Mouse (Mus musculus) heart, postnatal 10 days (tissue): ENCODE results near the gene Hoxb3. TPM values are rescaled to one million over a fixed set of nuclear protein-coding genes. Genes with fewer than 3 reads are reported as not detected.

ENCODE experiments used
- DNase-seq, 2 experiments: peaks; one replicate each; pipeline ENCODE4 v3.0.0; 2021
- intact Hi-C: fragments of 180-260 bp; cut with DNase I; formaldehyde crosslinking; loops from one replicate; pipeline ENCODE4 v1.15.1; 2025
- total RNA-seq, 2 experiments: library from RNA; stranded (reverse); gene quantifications; 2 replicates each; pipeline ENCODE4 v1.2.3; 2021

Hoxb3 gene
- total RNA-seq: 1 to 10 TPM; 1.1 TPM

DNA sequence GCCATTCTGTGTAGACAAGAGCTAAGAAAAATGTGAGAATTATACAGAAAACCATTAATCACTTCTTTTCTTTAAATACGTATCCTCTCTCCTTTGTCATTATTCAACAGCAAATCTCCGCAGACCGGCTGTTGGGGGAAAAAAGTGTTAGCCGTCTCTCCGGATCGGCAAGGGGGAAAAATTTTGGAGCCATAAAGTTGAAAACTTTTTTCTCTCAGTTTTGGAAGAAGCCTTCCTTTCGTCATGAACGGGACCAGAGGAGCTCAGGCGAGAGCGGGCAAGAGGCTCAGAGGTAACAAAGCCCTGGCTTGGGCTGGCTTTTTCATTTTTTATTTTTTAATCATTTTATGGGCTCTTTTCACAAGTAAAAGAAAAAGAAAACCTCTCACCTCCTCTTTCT lies at the start of gene Hoxb3:
Gene Hoxb3, plus strand, starts transcription at position 173 of the 400 bp plus-strand sequence.
- intact Hi-C loops: no loop called here

DNA sequence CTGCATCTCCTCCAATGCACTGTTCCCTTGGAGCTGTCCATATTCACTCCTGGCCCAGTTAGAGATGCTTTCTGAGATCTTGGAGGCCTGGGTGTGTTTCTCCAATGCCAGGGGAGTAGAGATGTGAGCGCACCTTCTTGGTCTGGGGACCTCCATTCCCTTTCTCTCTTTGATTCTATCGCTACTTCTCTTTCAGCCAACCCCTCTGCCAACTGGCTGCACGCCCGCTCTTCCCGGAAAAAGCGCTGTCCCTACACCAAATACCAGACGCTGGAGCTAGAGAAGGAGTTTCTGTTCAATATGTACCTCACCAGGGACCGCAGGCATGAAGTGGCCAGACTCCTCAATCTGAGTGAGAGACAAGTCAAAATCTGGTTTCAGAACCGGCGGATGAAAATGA lies 48.7 kb upstream of the Hoxb3 start:
- no peak for DNase-seq
- intact Hi-C loops: loop anchor here (10.0 kb wide), 1 partner anchor 270 kb away; the partner anchor contains the start of gene Igf2bp1

More for the DNA sequence above, at the start of gene Hoxb3:
- no peak for DNase-seq

DNA sequence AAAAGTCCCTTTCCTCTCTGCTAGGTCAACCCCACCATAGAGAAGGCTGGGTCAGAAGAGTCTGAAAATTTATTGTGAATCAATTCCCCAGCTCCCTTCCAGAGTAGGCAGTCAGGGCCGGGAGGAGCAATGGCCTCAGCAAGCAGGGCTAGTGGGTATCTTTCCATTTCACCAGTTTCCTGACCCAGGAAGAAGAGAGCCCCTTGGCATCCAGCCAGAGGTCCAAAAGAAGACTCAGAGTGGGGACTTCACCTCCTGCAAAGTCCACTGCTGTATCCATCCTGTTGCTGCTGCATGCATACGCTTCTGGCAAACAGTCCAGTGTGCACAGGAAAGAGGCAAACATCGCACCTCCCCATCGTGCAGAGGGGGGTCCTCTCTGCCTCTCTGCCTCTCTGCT lies 47.2 kb upstream of the Hoxb3 start:
- intact Hi-C loops: loop anchor here (5.0 to 10.0 kb wide), 2 partner anchors 271 to 396 kb away; partner anchors contain the start of gene Igf2bp1
- DNase-seq: no peak

DNA sequence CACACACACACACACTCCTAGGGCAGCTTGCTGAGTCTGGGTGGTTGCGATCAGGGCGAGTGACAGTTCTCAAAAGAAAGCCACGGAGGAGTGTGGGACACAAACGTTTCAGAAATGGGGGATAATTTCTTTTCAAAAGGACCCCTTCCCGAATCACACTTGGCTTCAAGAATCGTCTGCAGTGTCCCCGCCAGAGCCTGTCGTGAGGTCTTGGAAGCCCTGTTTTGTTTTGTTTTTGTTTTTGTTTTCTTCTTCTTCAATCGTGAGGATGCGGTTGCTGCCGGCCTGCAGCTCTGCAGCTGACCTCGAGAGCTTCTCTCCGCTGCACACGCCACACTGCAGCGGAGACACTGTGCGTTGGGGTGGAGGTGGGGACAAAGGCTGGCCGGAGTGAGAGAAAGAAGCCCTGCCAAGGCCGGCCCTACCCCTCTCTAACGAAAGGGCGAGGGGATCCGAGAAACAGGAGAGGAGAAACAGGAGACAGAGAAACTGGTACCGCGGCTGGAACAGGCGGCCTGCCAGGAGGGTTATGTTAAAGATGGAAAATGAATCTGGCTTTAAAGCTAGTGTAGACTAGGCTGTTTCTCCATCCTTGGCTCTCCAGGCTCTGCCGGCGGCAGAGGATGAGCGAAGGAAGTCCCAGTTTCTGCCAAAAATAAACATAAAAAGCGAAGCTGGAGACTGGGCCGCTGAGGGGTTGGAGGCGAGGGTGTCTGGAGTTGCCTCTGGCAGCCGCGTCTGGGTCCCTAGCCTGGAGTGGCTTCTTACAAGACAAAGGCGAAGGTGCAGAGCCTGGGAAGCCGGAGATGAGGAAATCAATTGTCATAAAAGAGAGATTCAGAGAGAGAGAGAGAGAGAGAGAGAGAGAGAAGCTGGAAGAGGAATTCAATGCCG lies 45.7 kb upstream of the Hoxb3 start:
- intact Hi-C loops: loop anchor here (1.0 to 10.0 kb wide), 6 partner anchors 17 to 583 kb away; partner anchors contain the start of gene Igf2bp1
- DNase-seq: no peak

DNA sequence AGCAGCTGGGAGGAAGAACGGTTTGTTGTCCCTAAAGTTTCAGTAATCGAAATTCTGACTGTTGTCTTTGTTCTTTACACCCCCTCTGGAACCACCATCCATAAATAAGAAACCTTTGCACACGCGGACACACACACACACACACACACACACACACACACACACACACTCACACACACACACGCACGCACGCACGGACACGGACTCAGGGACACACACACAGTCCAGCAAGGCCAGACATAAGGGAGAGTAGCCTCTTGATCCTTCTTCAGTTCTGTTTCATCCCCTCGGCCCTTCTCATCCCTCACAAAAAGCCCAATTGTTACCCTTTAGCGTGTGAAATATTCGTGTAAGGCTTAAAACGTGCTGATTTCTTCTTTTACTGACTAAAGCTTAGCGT lies 44.8 kb upstream of the Hoxb3 start:
- intact Hi-C loops: loop anchor here (2.0 to 10.0 kb wide), 5 partner anchors 16 to 582 kb away; partner anchors contain the start of gene Igf2bp1
- DNase-seq: no peak

DNA sequence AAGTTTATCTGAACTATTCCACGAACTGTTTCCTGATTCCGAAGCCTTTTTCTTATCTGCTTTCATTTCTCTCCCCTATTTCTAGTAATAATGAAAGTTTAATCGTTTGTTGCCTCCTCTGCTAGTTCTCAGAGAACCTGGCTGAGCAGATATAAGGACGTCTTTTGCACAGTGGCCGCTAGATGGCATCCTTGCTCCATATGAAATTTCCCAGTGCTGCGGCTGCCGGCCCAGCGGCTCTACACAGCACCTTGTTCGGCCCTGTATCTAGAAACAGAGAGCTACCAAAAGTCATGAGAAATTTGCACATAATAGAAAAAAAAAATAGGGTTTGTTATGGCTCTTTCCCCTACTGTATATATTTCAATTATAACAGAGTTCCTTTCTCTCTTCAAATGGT lies 44.4 kb upstream of the Hoxb3 start:
- intact Hi-C loops: loop anchor here (1.0 to 10.0 kb wide), 6 partner anchors 16 to 582 kb away; partner anchors contain the start of gene Igf2bp1
- peak; percentile 89 to 90 for DNase-seq

DNA sequence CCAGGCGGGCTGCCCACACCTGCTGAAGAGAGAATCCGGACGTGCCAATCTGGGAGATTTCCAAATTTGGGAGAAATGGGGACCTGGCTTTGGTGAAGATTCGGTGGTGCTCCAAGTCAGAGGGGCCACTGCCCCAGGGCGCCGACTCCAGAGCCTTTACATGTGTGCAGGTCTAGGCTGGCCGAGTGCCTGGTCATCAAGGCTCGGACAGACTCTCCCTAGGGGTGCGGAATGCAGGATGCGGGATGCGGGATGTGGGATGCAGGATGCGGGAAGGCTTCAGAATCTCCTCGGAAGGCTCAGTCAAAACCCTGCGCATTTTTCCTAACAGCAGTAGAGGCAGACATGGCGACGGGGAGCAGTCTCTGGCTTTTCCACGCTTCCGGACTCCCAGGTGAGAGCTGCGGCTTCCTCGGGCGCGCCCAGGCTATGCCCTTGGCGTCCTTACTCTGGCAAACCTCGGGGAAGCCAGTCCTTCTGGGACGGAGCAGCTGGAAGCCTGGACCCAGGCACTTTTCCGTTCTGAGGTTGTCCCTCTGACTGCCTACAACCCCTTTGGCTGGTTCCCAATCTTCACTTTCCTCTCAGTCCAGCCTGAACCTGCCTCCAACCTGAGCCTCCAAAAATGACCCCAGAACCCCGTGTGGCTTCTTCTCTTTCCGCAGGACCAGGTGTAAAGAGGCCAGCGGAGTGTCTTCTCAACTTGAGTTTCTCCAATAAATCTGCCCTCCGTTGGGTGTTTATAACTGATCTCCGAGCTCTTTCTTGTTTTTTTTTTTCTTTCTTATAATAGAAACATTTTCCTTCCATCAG lies 43.5 kb upstream of the Hoxb3 start:
- DNase-seq: no peak
- intact Hi-C loops: loop anchor here (1.0 to 10.0 kb wide), 6 partner anchors 15 to 581 kb away; partner anchors contain the start of gene Igf2bp1

DNA sequence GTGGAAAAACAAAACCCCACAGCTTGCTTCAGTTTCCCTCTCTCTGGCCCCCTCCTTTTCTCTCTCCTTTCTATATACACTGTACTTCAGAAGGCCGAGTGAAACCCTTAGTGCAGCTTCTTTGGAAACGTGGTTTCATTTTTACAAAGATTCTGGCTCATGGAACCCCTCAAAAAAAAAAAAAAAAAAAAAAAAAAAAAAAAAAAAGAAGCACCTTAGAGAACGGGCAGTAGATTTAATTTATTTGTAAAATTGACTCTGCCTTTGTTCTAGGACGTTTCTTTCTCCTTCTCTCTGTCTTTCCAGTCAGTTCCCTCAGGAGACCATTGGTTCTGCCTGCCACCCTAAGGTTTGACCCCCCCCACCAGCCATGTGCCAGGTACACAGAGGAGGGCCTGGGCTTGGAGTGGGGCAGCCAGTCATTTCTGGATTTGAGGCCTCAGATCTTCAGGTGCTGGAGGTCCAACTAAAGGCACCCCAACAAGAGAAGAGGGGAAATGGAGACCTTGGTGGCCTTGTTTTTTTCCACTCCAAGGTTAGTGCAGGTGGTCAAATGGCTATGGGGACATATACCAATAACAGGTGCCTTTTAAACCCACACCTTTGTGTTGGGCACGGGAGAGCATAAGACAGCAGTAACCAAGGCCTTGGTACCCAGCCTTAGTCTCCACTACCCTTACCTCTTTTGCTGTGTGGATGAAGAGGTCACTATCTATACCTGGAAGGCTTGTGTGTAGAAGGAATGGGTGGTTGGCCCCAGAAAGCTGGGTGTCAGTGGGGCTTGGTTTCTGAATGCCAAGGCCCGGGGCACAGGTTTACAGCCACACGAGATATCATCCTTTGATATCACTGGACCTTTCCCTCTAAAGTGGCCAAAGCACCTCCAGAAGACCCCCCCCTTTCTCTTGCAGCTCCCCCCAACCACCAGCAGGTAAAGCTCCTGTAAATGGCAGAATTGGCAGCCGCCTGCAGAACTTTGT lies 42.4 kb upstream of the Hoxb3 start:
- no peak for DNase-seq
- intact Hi-C loops: no loop called here

DNA sequence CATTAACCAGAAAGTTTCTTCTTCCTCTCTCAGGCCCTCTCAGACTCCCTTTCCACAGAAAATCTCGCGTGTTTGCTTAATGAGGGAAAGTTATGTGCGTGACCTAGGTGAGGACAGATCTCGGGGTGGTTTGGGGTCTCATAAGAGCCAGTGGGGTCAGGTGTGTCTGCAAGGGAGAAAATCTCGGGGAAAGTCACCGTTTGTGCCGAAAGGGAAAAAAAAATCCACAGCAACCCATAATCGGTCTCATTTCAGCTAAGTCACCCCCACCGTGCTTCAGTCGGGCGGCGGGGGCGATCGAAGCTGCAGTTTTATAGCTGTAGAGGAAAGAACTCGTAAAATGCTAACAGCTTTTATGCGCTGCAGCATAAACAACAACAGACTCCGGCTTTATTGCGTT lies 41.7 kb upstream of the Hoxb3 start:
- intact Hi-C loops: no loop called here

DNA sequence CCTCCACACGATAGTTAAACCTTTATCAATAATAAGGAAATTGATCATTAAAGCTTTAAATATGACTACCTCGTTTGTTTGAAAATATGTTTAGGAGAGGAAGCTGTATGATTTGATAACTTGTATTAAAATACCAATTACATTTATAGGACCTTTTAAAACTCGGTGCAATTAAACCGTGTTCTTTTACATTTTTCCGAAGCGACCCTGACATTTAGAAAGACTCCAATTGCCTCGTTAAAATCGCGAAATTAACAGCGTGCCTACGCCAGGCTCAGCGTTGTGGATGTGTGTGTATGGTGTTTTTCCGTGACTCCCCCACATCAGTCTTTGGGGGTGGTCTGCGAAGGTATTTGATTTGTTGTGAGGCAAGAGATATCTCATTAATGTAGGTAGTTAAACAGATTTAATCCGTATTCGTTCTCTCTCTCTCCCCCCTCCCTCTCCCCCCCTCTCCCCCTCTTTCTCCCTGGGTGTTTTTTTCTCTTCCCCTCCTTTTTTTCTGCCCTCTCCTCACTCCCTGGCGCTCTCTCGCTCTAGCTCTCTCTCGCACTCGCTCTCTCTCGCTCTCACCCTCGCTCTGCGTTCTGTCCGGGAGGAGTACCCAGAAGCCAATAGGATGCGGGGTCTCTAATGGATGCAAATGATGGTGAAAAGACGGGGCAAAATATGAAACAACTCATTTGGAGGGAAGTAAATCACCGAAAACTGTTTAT lies 41.1 kb upstream of the Hoxb3 start, which contains the start of gene Hoxb8:
Gene Hoxb8, plus strand, starts transcription at position 51 of the 716 bp plus-strand sequence.
- no peak for DNase-seq
- intact Hi-C loops: no loop called here

More for the DNA sequence above, 41.7 kb upstream of the Hoxb3 start:
- DNase-seq: no peak

DNA sequence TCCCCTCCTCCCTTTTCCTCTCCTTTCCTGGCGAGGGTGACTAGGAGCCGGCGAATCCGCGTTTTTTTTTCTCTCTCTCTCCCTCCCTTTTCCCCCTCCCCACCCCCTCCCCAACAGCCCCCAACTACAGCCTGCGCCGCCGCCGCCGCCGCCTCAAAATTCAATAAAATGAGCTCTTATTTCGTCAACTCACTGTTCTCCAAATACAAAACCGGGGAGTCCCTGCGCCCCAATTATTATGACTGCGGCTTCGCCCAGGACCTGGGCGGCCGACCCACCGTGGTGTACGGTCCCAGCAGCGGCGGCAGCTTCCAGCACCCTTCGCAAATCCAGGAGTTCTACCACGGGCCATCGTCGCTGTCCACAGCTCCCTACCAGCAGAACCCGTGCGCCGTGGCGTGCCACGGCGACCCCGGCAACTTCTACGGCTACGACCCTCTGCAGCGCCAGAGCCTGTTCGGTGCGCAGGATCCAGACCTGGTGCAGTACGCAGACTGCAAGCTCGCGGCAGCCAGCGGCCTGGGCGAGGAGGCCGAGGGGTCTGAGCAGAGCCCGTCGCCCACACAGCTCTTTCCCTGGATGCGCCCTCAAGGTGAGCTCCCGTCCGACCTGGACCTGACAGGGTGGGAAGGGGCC lies 40.2 kb upstream of the Hoxb3 start:
- intact Hi-C loops: no loop called here

DNA sequence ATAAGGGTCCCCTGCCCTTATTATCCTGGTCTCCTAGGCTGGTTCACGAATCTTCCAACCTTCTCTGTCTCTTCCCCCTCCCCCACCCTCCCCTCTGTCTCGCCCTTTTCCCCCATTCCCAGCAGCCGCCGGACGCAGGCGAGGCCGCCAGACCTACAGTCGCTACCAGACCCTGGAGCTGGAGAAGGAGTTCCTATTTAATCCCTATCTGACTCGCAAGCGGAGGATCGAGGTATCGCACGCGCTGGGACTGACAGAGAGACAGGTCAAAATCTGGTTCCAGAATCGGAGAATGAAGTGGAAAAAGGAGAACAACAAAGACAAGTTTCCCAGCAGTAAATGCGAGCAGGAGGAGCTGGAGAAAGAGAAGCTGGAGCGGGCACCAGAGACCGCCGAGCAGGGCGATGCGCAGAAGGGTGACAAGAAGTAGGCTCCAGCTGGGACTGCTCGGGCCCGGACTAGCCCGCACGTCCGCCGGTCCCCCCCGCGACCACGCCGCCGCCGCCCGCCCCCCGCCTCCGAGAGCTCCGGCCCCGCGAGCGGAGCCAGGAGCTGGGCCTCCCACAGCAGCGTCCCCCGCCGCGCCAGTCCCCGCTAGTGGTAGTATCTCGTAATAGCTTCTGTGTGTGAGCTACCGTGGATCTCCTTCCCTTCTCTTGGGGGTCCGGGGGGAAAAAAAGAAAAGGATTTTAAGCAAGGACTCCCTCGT lies 38.9 kb upstream of the Hoxb3 start:
- DNase-seq: peak in 1 of 2 experiments; percentile 43

More for the DNA sequence above, 40.2 kb upstream of the Hoxb3 start:
- DNase-seq: no peak

DNA sequence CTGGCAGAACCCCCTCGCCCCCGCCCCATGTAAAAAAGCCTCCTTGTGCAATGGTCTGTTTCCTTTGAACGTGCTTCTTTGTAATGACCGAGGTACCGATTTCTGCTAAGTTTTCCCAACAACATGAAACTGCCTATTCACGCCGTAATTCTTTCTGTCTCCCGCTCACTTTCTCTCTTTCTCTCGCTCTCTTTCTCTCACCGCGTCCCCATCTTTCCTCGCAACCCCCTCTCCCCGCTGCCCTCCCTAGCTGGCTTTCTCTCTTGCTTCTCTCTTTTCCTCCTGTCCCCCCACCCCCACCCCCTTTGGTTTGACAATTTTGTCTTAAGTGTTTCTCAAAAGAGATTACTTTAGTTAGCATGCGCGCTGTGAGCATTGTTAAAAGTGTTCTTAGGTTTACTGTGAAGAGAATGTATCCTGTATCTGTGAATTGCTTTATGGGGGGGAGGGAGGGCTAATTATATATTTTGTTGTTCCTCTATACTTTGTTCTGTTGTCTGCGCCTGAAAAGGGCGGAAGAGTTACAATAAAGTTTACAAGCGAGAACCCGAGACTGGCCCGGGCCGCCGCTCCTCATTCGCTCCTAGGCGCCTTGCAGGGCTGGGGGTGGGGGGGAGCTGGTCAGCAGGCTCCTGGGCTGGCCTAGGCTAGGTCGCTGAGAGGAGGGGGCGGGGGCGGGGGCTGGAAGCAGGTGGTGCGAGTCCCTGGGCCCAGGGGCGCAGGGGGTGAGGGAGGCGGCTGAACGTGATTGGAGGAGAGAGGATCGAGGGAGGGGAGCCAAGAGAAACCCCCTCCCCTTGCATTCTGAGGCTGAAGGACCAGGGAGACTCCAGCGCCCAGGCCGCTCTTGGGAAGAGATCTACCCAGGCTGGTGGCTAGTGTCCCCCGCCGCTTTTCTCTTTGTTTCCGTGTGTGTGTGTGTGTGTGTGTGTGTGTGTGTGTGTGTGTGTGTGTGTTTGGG lies 38.1 kb upstream of the Hoxb3 start:
- DNase-seq: no peak
- intact Hi-C loops: no loop called here

More for the DNA sequence above, 38.9 kb upstream of the Hoxb3 start:
- intact Hi-C loops: no loop called here

DNA sequence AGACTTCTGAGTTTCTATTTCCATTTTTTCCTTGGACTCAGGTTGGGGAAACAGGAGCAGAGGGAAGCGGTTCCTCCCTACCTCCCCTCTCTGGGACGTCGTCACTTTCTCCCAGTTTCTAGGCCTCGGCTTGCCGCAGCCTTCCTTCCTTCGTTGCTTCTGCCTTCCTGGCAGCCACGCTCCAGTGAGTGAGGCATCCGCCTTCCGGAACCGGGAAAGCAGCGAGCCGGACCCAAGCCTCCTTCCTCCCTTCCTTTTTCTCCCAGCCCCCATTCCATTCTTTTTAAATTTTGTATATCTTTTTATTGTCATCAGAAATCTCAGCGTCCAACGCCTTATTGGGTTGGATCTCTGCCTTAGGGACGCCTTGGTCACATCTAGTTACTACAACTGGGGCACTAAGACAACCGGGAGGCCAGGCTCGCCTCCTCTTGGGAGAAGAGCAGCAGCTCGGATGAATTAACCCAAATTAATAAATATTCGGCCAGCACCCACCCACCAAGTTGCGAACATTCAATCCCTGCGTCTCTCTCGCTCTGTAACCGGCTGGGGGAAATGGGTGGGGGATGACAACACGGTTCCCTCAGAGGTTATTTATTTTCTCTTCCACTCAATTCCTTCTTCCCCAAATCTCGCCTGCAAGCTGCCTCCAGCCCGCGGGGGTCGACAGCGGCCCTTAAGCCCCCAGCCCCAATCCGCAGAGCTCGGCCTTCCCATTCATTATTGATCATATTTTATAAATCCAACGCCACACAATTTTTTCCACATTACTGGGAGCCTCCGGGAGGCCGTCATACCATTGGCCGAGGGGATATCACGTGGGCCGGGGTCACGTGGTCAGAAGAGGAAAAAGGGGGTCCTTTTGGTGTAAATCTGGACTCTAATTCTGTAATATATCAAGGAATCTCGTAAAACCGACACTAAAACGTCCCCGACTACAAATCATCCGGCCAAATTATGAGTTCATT lies 37.1 kb upstream of the Hoxb3 start, which contains the start of gene Hoxb7:
Gene Hoxb7, plus strand, starts transcription at position 853 of the 968 bp plus-strand sequence.
- intact Hi-C loops: no loop called here
- DNase-seq: no peak

DNA sequence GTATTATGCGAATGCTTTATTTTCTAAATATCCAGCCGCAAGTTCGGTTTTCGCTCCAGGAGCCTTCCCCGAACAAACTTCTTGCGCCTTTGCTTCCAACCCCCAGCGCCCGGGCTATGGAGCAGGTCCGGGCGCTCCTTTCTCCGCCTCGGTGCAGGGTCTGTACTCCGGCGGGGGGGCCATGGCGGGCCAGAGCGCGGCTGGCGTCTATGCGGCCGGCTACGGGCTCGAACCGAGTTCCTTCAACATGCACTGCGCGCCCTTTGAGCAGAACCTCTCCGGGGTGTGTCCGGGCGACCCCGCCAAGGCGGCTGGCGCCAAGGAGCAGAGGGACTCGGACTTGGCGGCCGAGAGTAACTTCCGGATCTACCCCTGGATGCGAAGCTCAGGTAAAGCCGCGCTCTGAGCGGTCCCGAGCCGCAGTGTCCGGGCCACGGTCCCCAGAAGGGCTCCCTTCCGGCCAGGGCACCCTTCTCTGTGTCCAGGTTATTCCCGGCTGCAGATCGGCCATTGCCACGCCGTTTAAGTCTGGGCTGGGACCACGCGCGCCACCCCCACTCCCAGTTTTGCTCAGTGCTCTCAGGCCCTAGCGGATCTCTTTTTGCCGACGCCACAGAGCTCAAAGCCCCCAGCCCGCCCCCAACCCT lies 36.3 kb upstream of the Hoxb3 start:
- no peak for DNase-seq
- intact Hi-C loops: no loop called here
